Mouse (Mus musculus): ENCODE results near the gene Lif. TPM values are rescaled to one million over a fixed set of nuclear protein-coding genes. Genes with fewer than 3 reads are reported as not detected.

The Lif gene
- total RNA-seq, 1 experiment from 2014 or later = 19.3 TPM

GRCm38 (mm10) chr11:4303033-4303432 lies 45.7 kb downstream of the Lif start:
- no peak for ATAC-seq (replicated peaks in 1 of 2; ENCODE audit: insufficient read depth in 1 of 2, low FRiP score in 2 of 2, low TSS enrichment in 1 of 2, low read depth in 1 of 2, poor library complexity in 2 of 2, severe bottlenecking in 2 of 2)

GRCm38 (mm10) chr11:4304203-4304602 lies 46.8 kb downstream of the Lif start:
- ATAC-seq (replicated peaks in 1 of 2; ENCODE audit: insufficient read depth in 1 of 2, low FRiP score in 2 of 2, low TSS enrichment in 1 of 2, low read depth in 1 of 2, poor library complexity in 2 of 2, severe bottlenecking in 2 of 2) = no peak

DNA sequence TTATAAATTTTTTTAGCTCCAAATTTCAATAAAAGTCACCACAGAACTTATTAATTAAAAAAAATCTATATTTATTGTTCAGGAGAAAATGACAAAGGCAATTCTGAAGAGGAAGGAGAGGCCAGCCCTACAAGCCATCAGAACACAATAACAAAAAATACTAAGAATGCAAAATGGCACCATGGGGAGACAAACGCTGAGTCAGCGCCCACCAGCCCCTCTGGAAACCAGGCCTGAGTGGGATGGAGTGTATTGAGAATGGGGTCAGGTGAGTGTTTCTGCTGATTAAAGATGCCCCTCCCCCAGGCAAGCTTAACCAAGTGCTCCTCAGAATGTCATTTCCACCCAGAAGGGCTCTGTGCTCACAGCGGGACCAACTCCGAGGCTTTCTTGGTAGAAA lies 47.7 kb downstream of the Lif start:
- ATAC-seq (replicated peaks in 1 of 2; ENCODE audit: insufficient read depth in 1 of 2, low FRiP score in 2 of 2, low TSS enrichment in 1 of 2, low read depth in 1 of 2, poor library complexity in 2 of 2, severe bottlenecking in 2 of 2) = no peak

GRCm38 (mm10) chr11:4306086-4306485 lies 48.7 kb downstream of the Lif start:
- no peak for ATAC-seq (replicated peaks in 1 of 2; ENCODE audit: insufficient read depth in 1 of 2, low FRiP score in 2 of 2, low TSS enrichment in 1 of 2, low read depth in 1 of 2, poor library complexity in 2 of 2, severe bottlenecking in 2 of 2)

DNA sequence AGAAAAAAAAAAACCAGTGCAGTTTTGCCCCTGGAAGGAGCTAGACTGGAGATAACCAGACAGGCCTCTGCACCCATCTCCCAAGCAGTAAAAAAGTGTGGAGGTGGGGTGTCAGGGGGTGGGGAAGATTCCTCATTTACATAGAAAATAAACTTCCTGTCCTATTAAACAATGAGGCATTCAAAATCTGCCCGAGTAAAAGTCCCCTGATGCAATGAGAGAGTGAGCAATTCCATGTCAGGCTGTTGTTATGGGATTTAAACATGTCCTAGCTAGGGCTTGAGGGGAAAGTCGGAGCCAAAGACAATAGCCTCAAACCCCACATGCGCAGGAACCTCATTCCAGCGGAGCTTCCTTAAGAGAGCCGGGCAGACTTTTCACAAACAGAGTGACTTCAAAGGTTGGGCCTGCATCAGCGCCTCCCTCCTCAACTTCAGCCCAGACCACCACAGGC lies 50.7 kb downstream of the Lif start:
- no peak for ATAC-seq (replicated peaks in 1 of 2; ENCODE audit: insufficient read depth in 1 of 2, low FRiP score in 2 of 2, low TSS enrichment in 1 of 2, low read depth in 1 of 2, poor library complexity in 2 of 2, severe bottlenecking in 2 of 2)

DNA sequence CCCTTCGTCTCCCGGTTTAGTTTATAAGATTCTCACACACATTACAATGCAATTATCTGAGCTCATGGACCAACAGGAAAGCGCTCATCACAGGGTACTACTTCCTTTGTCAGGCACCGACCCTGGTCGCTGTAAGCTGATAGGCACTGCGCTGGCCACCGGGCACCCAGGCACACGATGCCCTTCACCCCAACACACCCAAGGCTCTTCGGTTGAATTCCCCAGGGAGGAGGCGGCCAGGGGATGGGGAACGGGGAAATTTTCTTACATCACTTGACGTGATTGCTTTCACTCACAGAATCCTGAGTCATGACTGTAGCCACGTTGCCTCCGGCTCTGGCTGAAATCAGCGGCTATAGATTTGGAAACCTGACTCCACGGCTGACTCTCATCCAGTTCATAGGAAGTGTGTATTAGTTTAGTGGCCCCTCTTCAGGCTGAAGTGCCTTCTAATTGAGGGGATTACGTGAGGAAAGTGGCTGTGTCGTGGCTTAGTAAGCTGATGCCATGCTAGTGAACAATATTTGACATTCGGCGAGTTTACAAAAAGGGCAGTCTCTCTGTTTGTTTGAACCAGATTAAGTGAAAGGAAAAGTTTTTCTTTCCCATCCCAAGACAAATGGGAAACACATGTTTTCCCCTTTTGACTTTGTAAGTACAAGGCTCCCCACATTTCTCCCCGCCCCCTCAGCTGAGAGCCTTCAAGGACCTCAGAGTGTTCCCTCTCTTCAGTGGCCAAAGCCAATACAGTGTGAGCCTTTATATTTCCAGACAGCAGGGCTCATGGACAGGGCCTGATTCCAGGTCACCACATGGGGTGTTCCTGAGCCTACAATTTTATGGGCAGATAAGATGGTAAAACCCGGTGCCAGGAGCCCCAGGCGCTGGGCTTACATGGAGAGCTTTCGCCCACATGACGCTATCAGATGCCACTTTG lies 51.4 kb downstream of the Lif start:
- no peak for ATAC-seq (replicated peaks in 1 of 2; ENCODE audit: insufficient read depth in 1 of 2, low FRiP score in 2 of 2, low TSS enrichment in 1 of 2, low read depth in 1 of 2, poor library complexity in 2 of 2, severe bottlenecking in 2 of 2)

- no peak for ATAC-seq (replicated peaks in 1 of 2; ENCODE audit: insufficient read depth in 1 of 2, low FRiP score in 2 of 2, low TSS enrichment in 1 of 2, low read depth in 1 of 2, poor library complexity in 2 of 2, severe bottlenecking in 2 of 2)
Measured at GRCm38 (mm10) chr11:4309613-4310012, 52.3 kb downstream of the Lif start.

GRCm38 (mm10) chr11:4310324-4310723 lies 53.0 kb downstream of the Lif start:
- no peak for ATAC-seq (replicated peaks in 1 of 2; ENCODE audit: insufficient read depth in 1 of 2, low FRiP score in 2 of 2, low TSS enrichment in 1 of 2, low read depth in 1 of 2, poor library complexity in 2 of 2, severe bottlenecking in 2 of 2)

GRCm38 (mm10) chr11:4312180-4312579 lies 54.8 kb downstream of the Lif start:
- ATAC-seq (replicated peaks in 1 of 2; ENCODE audit: insufficient read depth in 1 of 2, low FRiP score in 2 of 2, low TSS enrichment in 1 of 2, low read depth in 1 of 2, poor library complexity in 2 of 2, severe bottlenecking in 2 of 2) = no peak; a peak in 1 of 4 replicates

DNA sequence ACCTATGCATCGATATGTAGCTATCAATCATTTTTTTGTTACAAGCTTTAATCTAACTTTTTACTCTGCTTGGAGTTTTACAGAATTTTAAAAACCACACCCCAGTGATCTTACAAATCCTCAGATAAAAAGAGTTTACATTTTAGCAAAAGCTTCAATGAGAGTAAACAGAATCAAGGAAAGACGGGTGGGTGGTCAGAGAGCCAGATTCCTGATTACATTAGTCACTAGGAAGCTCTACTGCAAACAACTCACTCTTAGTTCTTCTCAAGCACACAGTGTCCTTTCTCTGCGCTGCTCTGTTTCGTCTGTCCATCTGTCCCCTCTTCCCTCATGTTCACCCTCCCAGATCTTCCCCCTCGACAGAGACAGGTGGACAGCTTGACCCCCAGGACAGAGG lies 59.9 kb downstream of the Lif start:
- no peak for ATAC-seq (replicated peaks in 1 of 2; ENCODE audit: insufficient read depth in 1 of 2, low FRiP score in 2 of 2, low TSS enrichment in 1 of 2, low read depth in 1 of 2, poor library complexity in 2 of 2, severe bottlenecking in 2 of 2)

DNA sequence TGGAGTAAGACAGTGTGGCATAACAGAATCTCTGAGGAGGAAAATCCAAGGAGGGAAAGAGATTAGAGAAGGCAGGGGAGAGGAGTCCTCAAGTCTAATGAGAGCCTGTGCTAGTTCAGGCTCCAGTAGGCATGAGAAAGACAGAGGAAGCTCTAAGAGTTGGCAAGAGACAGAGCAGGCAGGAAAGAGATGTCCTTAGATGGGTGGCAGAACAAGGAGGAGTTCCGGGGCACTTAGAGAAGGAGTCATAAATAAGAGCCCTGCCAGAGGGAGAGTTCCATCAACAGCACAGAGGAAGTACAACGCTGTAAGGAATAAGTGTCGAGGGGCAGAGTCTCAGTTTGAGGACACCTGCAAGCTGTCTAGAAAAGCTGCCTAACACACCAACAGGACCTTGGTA lies 60.7 kb downstream of the Lif start:
- no peak for ATAC-seq (replicated peaks in 1 of 2; ENCODE audit: insufficient read depth in 1 of 2, low FRiP score in 2 of 2, low TSS enrichment in 1 of 2, low read depth in 1 of 2, poor library complexity in 2 of 2, severe bottlenecking in 2 of 2)

DNA sequence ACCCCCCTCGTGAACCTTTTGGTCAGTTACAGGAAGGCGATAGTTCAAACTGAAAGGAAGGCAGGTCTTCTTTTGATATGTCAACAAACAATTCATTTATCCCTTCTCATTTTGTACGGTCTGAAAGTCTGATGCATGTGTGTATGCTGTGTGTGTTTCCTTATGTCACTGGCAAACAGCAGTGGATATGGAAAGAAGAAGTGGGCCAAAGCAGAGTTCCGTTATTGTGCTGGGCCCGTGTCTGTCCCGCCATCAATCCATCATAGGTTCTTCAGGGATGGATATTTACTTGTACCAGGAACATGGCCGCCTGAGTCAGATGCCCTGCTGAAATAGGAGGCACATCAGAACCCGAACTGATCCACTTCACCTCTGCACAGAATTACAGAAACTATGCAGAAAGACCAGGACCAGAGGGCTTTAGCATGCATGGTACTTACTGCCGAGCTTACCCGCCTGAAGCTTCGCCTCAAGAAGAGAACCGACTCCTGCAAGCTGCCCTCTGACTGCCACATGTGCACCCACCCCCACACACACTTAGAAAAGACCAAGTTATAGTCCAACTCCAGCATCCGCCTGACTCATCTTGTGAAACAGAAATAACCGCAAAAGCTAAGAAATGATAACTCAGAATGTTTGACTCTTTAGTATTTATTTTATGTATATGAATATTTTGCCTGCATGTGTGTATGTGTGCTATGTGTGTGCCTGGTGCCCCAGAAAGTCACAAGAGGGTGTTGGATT lies 62.0 kb downstream of the Lif start:
- no peak for ATAC-seq (replicated peaks in 1 of 2; ENCODE audit: insufficient read depth in 1 of 2, low FRiP score in 2 of 2, low TSS enrichment in 1 of 2, low read depth in 1 of 2, poor library complexity in 2 of 2, severe bottlenecking in 2 of 2)

GRCm38 (mm10) chr11:4320876-4321275 lies 63.5 kb downstream of the Lif start:
- no peak for ATAC-seq (replicated peaks in 1 of 2; ENCODE audit: insufficient read depth in 1 of 2, low FRiP score in 2 of 2, low TSS enrichment in 1 of 2, low read depth in 1 of 2, poor library complexity in 2 of 2, severe bottlenecking in 2 of 2)

Other genes starting within 250 kb of the Lif start
- not detected in 2 replicates for gene Sec14l4, start 226.1 kb upstream of the Lif start, total RNA-seq (2017)
- gene Sec14l3, start 192.7 kb upstream of the Lif start, total RNA-seq (2017) = not detected in 2 replicates
- 5.5 and 15.3 TPM in 2 replicates for gene Mtfp1, start 162.1 kb upstream of the Lif start, total RNA-seq (2017)
- gene Sec14l2, start 134.1 kb upstream of the Lif start, total RNA-seq (2017) = 3.1 and 5.9 TPM in 2 replicates
- 13.8 and 28.8 TPM in 2 replicates for gene Rnf215, start 122.4 kb upstream of the Lif start, total RNA-seq (2017)
- 1.6 and 2.8 TPM in 2 replicates for gene Ccdc157, start 97.3 kb upstream of the Lif start, total RNA-seq (2017)
- gene Sf3a1, start 97.2 kb upstream of the Lif start, total RNA-seq (2017) = 34.0 and 48.0 TPM in 2 replicates
- gene Tbc1d10a, start 70.8 kb upstream of the Lif start, total RNA-seq (2017) = 9.6 and 13.6 TPM in 2 replicates
- gene Castor1, start 39.3 kb upstream of the Lif start, total RNA-seq (2017) = 1.9 TPM in 2 replicates
- gene Osm, start 21.1 kb upstream of the Lif start, total RNA-seq (2017) = 20.2 and 22.8 TPM in 2 replicates
- 0.31 and 0.79 TPM in 2 replicates for gene Hormad2, start 183.5 kb downstream of the Lif start, total RNA-seq (2017)

Data from hematopoietic stem cell, adult 5-6 weeks (primary cell).